Mouse (Mus musculus) T-helper 1 cell (primary cell): ENCODE results near the gene Ndufa11.

Experiments
- in situ Hi-C: fragments of 300-600 bp; cut with MboI, MseI; formaldehyde crosslinking; loops from one replicate; pipeline ENCODE4 v1.15.1; 2025; ENCODE audit warnings: high pct_unique_total_duplicates

The Ndufa11 gene

GRCm38 (mm10) chr17:56717363-56718058 is at the start of gene Ndufa11, which contains the start of gene Vmac:
Gene Ndufa11, plus strand, starts transcription at chr17:56717767.
Gene Vmac, minus strand, starts transcription at chr17:56718022.
- in situ Hi-C loops, result no loop called here

- in situ Hi-C loops, result loop anchor here (5.0 kb wide), 1 partner anchor 51 kb away; no protein-coding TSS in a partner anchor
These were observed 49.0 kb upstream of the Ndufa11 start for GRCm38 (mm10) chr17:56668384-56669144.

GRCm38 (mm10) chr17:56669766-56670165 is 47.8 kb upstream of the Ndufa11 start:
- in situ Hi-C loops, result loop anchor here (5.0 kb wide), 2 partner anchors 52 to 82 kb away; no protein-coding TSS in a partner anchor

- in situ Hi-C loops, result loop anchor here (5.0 kb wide), 1 partner anchor 86 kb away; no protein-coding TSS in a partner anchor
These were observed 44.5 kb upstream of the Ndufa11 start, which contains the start of gene Ranbp3 for GRCm38 (mm10) chr17:56672941-56673646. Gene Ranbp3, plus strand, starts transcription at chr17:56673294.

GRCm38 (mm10) chr17:56673647-56674416 is 43.7 kb upstream of the Ndufa11 start:
- in situ Hi-C loops, result loop anchor here (5.0 kb wide), 1 partner anchor 87 kb away; no protein-coding TSS in a partner anchor

- in situ Hi-C loops, result no loop called here
These were observed 35.8 kb upstream of the Ndufa11 start for GRCm38 (mm10) chr17:56681791-56682190.

GRCm38 (mm10) chr17:56682880-56683279 is 34.7 kb upstream of the Ndufa11 start:
- in situ Hi-C loops, result no loop called here

GRCm38 (mm10) chr17:56683546-56684140 is 33.9 kb upstream of the Ndufa11 start:
- in situ Hi-C loops, result no loop called here

GRCm38 (mm10) chr17:56684649-56685048 is 32.9 kb upstream of the Ndufa11 start:
- in situ Hi-C loops, result no loop called here

GRCm38 (mm10) chr17:56686801-56687200 is 30.8 kb upstream of the Ndufa11 start:
- in situ Hi-C loops, result no loop called here

GRCm38 (mm10) chr17:56688045-56688444 is 29.5 kb upstream of the Ndufa11 start:
- in situ Hi-C loops, result no loop called here

- in situ Hi-C loops, result no loop called here
These were observed 28.9 kb upstream of the Ndufa11 start for GRCm38 (mm10) chr17:56688689-56689088.

- in situ Hi-C loops, result no loop called here
These were observed 24.2 kb upstream of the Ndufa11 start for GRCm38 (mm10) chr17:56693395-56693794.

- in situ Hi-C loops, result no loop called here
These were observed 23.7 kb upstream of the Ndufa11 start for GRCm38 (mm10) chr17:56693851-56694310.

- in situ Hi-C loops, result no loop called here
These were observed 17.1 kb upstream of the Ndufa11 start for GRCm38 (mm10) chr17:56700451-56700850.

GRCm38 (mm10) chr17:56703038-56703437 is 14.5 kb upstream of the Ndufa11 start:
- in situ Hi-C loops, result no loop called here

GRCm38 (mm10) chr17:56706515-56706914 is 11.1 kb upstream of the Ndufa11 start:
- in situ Hi-C loops, result no loop called here

- in situ Hi-C loops, result no loop called here
These were observed 8.9 kb upstream of the Ndufa11 start for GRCm38 (mm10) chr17:56708692-56709091.

- in situ Hi-C loops, result no loop called here
These were observed 7.9 kb upstream of the Ndufa11 start for GRCm38 (mm10) chr17:56709708-56710107.

- in situ Hi-C loops, result no loop called here
These were observed 2.2 kb upstream of the Ndufa11 start for GRCm38 (mm10) chr17:56715360-56715759.
